Mouse (Mus musculus) heart, embryonic 15.5 days (tissue): ENCODE measurements around the gene Lgsn. TPM values are rescaled to one million over a fixed set of nuclear protein-coding genes. Genes with fewer than 3 reads are reported as not detected.

Source experiments
- ATAC-seq: fragments of 200-750 bp; cut with Nextera tagmentation; replicated peaks from 2 replicates; pipeline ENCODE4 v1.8.0; 2017; ENCODE audit warnings: low read depth, moderate TSS enrichment; ENCODE audit not compliant: insufficient number of reproducible peaks, insufficient read depth, low FRiP score
- H3K27ac ChIP-seq: fragments of 300-500 bp; sonication (generic); 2 replicates; pipeline ENCODE4 v1.5.1; 2015; ENCODE audit warnings: mild to moderate bottlenecking, inconsistent platforms
- H3K27me3 ChIP-seq: fragments of 300-500 bp; sonication (generic); 2 replicates; pipeline ENCODE4 v1.6.1; 2015; ENCODE audit warnings: inconsistent platforms
- H3K36me3 ChIP-seq: fragments of 300-500 bp; sonication (generic); 2 replicates; pipeline ENCODE4 v1.6.1; 2015; ENCODE audit warnings: mild to moderate bottlenecking, inconsistent platforms
- H3K4me1 ChIP-seq: fragments of 300-500 bp; sonication (generic); replicated peaks from 2 replicates; pipeline ENCODE4 v1.6.1; 2015; ENCODE audit warnings: inconsistent platforms
- H3K4me2 ChIP-seq: fragments of 300-500 bp; sonication (generic); 2 replicates; pipeline ENCODE4 v1.6.1; 2015; ENCODE audit warnings: inconsistent platforms, mild to moderate bottlenecking, moderate library complexity
- H3K4me3 ChIP-seq: fragments of 300-500 bp; sonication (generic); 2 replicates; pipeline ENCODE4 v1.5.1; 2015; ENCODE audit warnings: mild to moderate bottlenecking, inconsistent platforms
- H3K9ac ChIP-seq: fragments of 300-500 bp; sonication (generic); 2 replicates; pipeline ENCODE4 v1.6.1; 2015; ENCODE audit warnings: mild to moderate bottlenecking, inconsistent platforms
- H3K9me3 ChIP-seq: fragments of 300-500 bp; sonication (generic); replicated peaks from 2 replicates; pipeline ENCODE4 v1.6.1; 2016; ENCODE audit warnings: inconsistent platforms
- WGBS: fragments of 180-500 bp; shearing (Covaris S2); methylation state at CpG from one replicate; pipeline ENCODE4 v1.1.7; 2015; ENCODE audit warnings: mixed read lengths; 5-methylcytosine and 5-hydroxymethylcytosine counted together
- polyA plus RNA-seq: library from polyadenylated mRNA; unstranded; fragments of >200 nt; fragmentation: Nextera tagmentation; extraction: Ambion mirVana; gene quantifications from 2 replicates; pipeline ENCODE4 v1.2.1, GENCODE M21; 2015

Gene Lgsn
- polyA plus RNA-seq, 1 experiment from 2014 or later = not detected

GRCm38 (mm10) chr1:31165326-31166121 is 10.7 kb upstream of the Lgsn start:
- Histone ChIP-seq H3K27ac (no peak overlapping the region), H3K36me3 (no peaks in the 10 kb centered on the region), H3K4me2 (no peak overlapping the region), H3K9me3 (no peaks in the 10 kb centered on the region), H3K4me3 (no peak overlapping the region), H3K9ac (no peak overlapping the region), H3K4me1 (0 out of 2 replicates have a peak, but pooled peaks cover 5% of the 10 kb centered on the region), H3K27me3 (no peaks in the 10 kb centered on the region)
- WGBS = 83% methylated on average over 7 of the region's 7 CpGs
- no peak for ATAC-seq

- no peaks in the 10 kb centered on the region for H3K36me3 ChIP-seq
- no peaks in the 10 kb centered on the region for H3K27me3 ChIP-seq
- no peaks in the 10 kb centered on the region for H3K9me3 ChIP-seq
- no peak overlapping the region for H3K4me2 ChIP-seq
- H3K4me1 ChIP-seq = no peaks in the 10 kb centered on the region
- H3K27ac ChIP-seq = no peak overlapping the region
- no peak overlapping the region for H3K4me3 ChIP-seq
- ATAC-seq = no peak
- 80% methylated on average over 3 of the region's 3 CpGs for WGBS
- H3K9ac ChIP-seq = no peak overlapping the region
Observed at GRCm38 (mm10) chr1:31175401-31175800, 800 bp upstream of the Lgsn start.

- ATAC-seq = no peak
- no peak overlapping the region for H3K9ac ChIP-seq
- H3K4me1 ChIP-seq = no peaks in the 10 kb centered on the region
- no peaks in the 10 kb centered on the region for H3K36me3 ChIP-seq
- no peak overlapping the region for H3K4me3 ChIP-seq
- H3K27ac ChIP-seq = no peak overlapping the region
- H3K27me3 ChIP-seq = no peaks in the 10 kb centered on the region
- 47% methylated on average over 1 of the region's 1 CpGs for WGBS
- no peak overlapping the region for H3K4me2 ChIP-seq
- H3K9me3 ChIP-seq = no peaks in the 10 kb centered on the region
Observed at GRCm38 (mm10) chr1:31178264-31178663, 2.1 kb downstream of the Lgsn start.

- Histone ChIP-seq H3K9me3 (no peaks in the 10 kb centered on the region), H3K4me3 (no peak overlapping the region), H3K4me1 (no peaks in the 10 kb centered on the region), H3K9ac (no peak overlapping the region), H3K36me3 (no peaks in the 10 kb centered on the region), H3K27me3 (no peaks in the 10 kb centered on the region), H3K4me2 (no peak overlapping the region), H3K27ac (no peak overlapping the region)
- ATAC-seq = no peak
- WGBS = 68% methylated on average over 10 of the region's 10 CpGs
Observed at GRCm38 (mm10) chr1:31190237-31190866, 14.2 kb downstream of the Lgsn start.

GRCm38 (mm10) chr1:31195633-31196032 is 19.4 kb downstream of the Lgsn start:
- Histone ChIP-seq H3K36me3 (no peaks in the 10 kb centered on the region), H3K9me3 (no peaks in the 10 kb centered on the region), H3K4me1 (no peaks in the 10 kb centered on the region), H3K27ac (no peak overlapping the region), H3K27me3 (no peaks in the 10 kb centered on the region), H3K4me3 (no peak overlapping the region), H3K4me2 (no peak overlapping the region), H3K9ac (no peak overlapping the region)
- ATAC-seq = no peak
- 56% methylated on average over 1 of the region's 1 CpGs for WGBS

- H3K27me3 ChIP-seq = no peaks in the 10 kb centered on the region
- no peaks in the 10 kb centered on the region for H3K4me1 ChIP-seq
- H3K36me3 ChIP-seq = no peaks in the 10 kb centered on the region
- ATAC-seq = no peak
- no peak overlapping the region for H3K4me2 ChIP-seq
- H3K9me3 ChIP-seq = no peaks in the 10 kb centered on the region
- H3K27ac ChIP-seq = no peak overlapping the region
- no peak overlapping the region for H3K9ac ChIP-seq
- 87% methylated on average over 3 of the region's 3 CpGs for WGBS
- H3K4me3 ChIP-seq = no peak overlapping the region
Observed at GRCm38 (mm10) chr1:31196959-31197358, 20.8 kb downstream of the Lgsn start.

- Histone ChIP-seq H3K36me3 (no peaks in the 10 kb centered on the region), H3K4me1 (no peaks in the 10 kb centered on the region), H3K4me3 (no peak overlapping the region), H3K9ac (no peak overlapping the region), H3K27me3 (no peaks in the 10 kb centered on the region), H3K9me3 (no peaks in the 10 kb centered on the region), H3K27ac (no peak overlapping the region), H3K4me2 (no peak overlapping the region)
- WGBS = 81% methylated on average over 10 of the region's 10 CpGs
- ATAC-seq = no peak
Observed at GRCm38 (mm10) chr1:31203771-31204170, 27.6 kb downstream of the Lgsn start.

GRCm38 (mm10) chr1:31205346-31205745 is 29.1 kb downstream of the Lgsn start:
- Histone ChIP-seq H3K9me3 (no peaks in the 10 kb centered on the region), H3K4me1 (no peaks in the 10 kb centered on the region), H3K9ac (no peak overlapping the region), H3K4me2 (no peak overlapping the region), H3K36me3 (no peaks in the 10 kb centered on the region), H3K4me3 (no peak overlapping the region), H3K27ac (no peak overlapping the region), H3K27me3 (no peaks in the 10 kb centered on the region)
- ATAC-seq = no peak
- 64% methylated on average over 7 of the region's 7 CpGs for WGBS

GRCm38 (mm10) chr1:31205770-31206169 is 29.6 kb downstream of the Lgsn start:
- H3K9ac ChIP-seq = no peak overlapping the region
- H3K4me1 ChIP-seq = no peaks in the 10 kb centered on the region
- no peak overlapping the region for H3K4me2 ChIP-seq
- no peak overlapping the region for H3K4me3 ChIP-seq
- no peaks in the 10 kb centered on the region for H3K9me3 ChIP-seq
- H3K27me3 ChIP-seq = no peaks in the 10 kb centered on the region
- 75% methylated on average over 3 of the region's 3 CpGs for WGBS
- no peak overlapping the region for H3K27ac ChIP-seq
- no peak for ATAC-seq
- H3K36me3 ChIP-seq = no peaks in the 10 kb centered on the region

GRCm38 (mm10) chr1:31210144-31210543 is 33.9 kb downstream of the Lgsn start:
- WGBS = 2% methylated on average over 5 of the region's 5 CpGs

GRCm38 (mm10) chr1:31214831-31215230 is 38.6 kb downstream of the Lgsn start:
- no peak overlapping the region for H3K4me3 ChIP-seq
- 60% methylated on average over 1 of the region's 1 CpGs for WGBS
- H3K27me3 ChIP-seq = no peaks in the 10 kb centered on the region
- H3K9ac ChIP-seq = no peak overlapping the region
- no peak overlapping the region for H3K27ac ChIP-seq
- H3K4me2 ChIP-seq = no peak overlapping the region
- H3K36me3 ChIP-seq = no peaks in the 10 kb centered on the region
- no peak for ATAC-seq
- H3K9me3 ChIP-seq = no peaks in the 10 kb centered on the region
- H3K4me1 ChIP-seq = no peaks in the 10 kb centered on the region

More at GRCm38 (mm10) chr1:31210144-31210543, 33.9 kb downstream of the Lgsn start:
- H3K36me3 ChIP-seq = no peaks in the 10 kb centered on the region
- no peak overlapping the region for H3K27ac ChIP-seq
- no peaks in the 10 kb centered on the region for H3K27me3 ChIP-seq
- ATAC-seq = no peak
- H3K4me1 ChIP-seq = no peaks in the 10 kb centered on the region
- H3K9me3 ChIP-seq = no peaks in the 10 kb centered on the region
- H3K4me3 ChIP-seq = no peak overlapping the region
- H3K4me2 ChIP-seq = no peak overlapping the region
- H3K9ac ChIP-seq = no peak overlapping the region
